Mouse (Mus musculus) spleen, postnatal 36 days (tissue): ENCODE measurements around the gene Col3a1.

Experiments used
- DNase-seq, 2 experiments: peaks; one replicate each; pipeline ENCODE4 v3.0.0; 2022; ENCODE audit warnings: low spot score in 2 of 2, mixed read lengths in 1 of 2

Col3a1 gene

DNA sequence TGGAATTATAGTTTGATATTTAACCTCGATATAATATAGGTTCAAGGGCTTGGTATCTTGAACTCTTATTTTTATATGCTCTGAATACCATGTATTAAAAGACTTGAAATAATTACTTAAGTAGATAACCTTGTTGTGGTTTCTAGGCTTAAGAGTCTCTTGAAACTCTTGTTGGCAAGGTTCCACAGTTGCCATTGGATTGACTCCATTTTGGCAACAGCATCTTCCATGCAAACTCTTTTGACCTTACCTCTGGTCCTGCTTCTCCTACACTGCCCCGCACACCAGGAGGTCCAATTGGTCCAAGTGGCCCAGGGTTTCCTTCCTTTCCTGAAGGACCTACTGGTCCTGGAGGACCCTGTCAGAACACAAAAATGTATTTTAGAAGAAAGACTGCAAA lies 70.5 kb downstream of the Col3a1 start:
- no peak for DNase-seq
